Mouse (Mus musculus): ENCODE data around the gene Kif7.

Gene Kif7

GRCm38 (mm10) chr7:79729169-79729568 lies 13.6 kb upstream of the Kif7 start:
- in situ Hi-C loops (cut with MboI; ENCODE audit: unreplicated experiment in 2 of 2) = loop anchor here (5.0 to 10.0 kb wide), 3 partner anchors 117 to 237 kb away; no protein-coding TSS in a partner anchor

- in situ Hi-C loops (cut with MboI; ENCODE audit: unreplicated experiment in 2 of 2) = loop anchor here (5.0 to 10.0 kb wide), 3 partner anchors 116 to 236 kb away; no protein-coding TSS in a partner anchor
These were observed 12.7 kb upstream of the Kif7 start for GRCm38 (mm10) chr7:79728219-79728618.

GRCm38 (mm10) chr7:79727091-79727490 lies 11.6 kb upstream of the Kif7 start:
- in situ Hi-C loops (cut with MboI; ENCODE audit: unreplicated experiment in 2 of 2) = loop anchor here (5.0 to 10.0 kb wide), 3 partner anchors 115 to 235 kb away; no protein-coding TSS in a partner anchor

- in situ Hi-C loops (cut with MboI; ENCODE audit: unreplicated experiment in 2 of 2) = loop anchor here in 1 of 2 experiments (10.0 kb wide), 1 partner anchor 227 kb away; no protein-coding TSS in a partner anchor
These were observed 6.0 kb upstream of the Kif7 start for GRCm38 (mm10) chr7:79721386-79721977.

- in situ Hi-C loops (cut with MboI; ENCODE audit: unreplicated experiment in 2 of 2) = no loop called here
These were observed 4.7 kb downstream of the Kif7 start for GRCm38 (mm10) chr7:79710831-79711230.

GRCm38 (mm10) chr7:79710130-79710607 lies 5.4 kb downstream of the Kif7 start:
- in situ Hi-C loops (cut with MboI; ENCODE audit: unreplicated experiment in 2 of 2) = no loop called here

GRCm38 (mm10) chr7:79705210-79705609 lies 10.3 kb downstream of the Kif7 start:
- in situ Hi-C loops (cut with MboI; ENCODE audit: unreplicated experiment in 2 of 2) = no loop called here

- in situ Hi-C loops (cut with MboI; ENCODE audit: unreplicated experiment in 2 of 2) = no loop called here
These were observed 12.8 kb downstream of the Kif7 start for GRCm38 (mm10) chr7:79702755-79703154.

- in situ Hi-C loops (cut with MboI; ENCODE audit: unreplicated experiment in 2 of 2) = no loop called here
These were observed 19.0 kb downstream of the Kif7 start for GRCm38 (mm10) chr7:79696495-79696894.

- in situ Hi-C loops (cut with MboI; ENCODE audit: unreplicated experiment in 2 of 2) = no loop called here
These were observed 35.3 kb downstream of the Kif7 start for GRCm38 (mm10) chr7:79680231-79680630.

- in situ Hi-C loops (cut with MboI; ENCODE audit: unreplicated experiment in 2 of 2) = no loop called here
These were observed 36.3 kb downstream of the Kif7 start for GRCm38 (mm10) chr7:79679186-79679585.

- in situ Hi-C loops (cut with MboI; ENCODE audit: unreplicated experiment in 2 of 2) = loop anchor here in 1 of 2 experiments (25.0 kb wide), 1 partner anchor 1091 kb away; no protein-coding TSS in a partner anchor
These were observed 44.5 kb downstream of the Kif7 start for GRCm38 (mm10) chr7:79670900-79671604.

- in situ Hi-C loops (cut with MboI; ENCODE audit: unreplicated experiment in 2 of 2) = loop anchor here in 1 of 2 experiments (25.0 kb wide), 1 partner anchor 1096 kb away; no protein-coding TSS in a partner anchor
These were observed 48.8 kb downstream of the Kif7 start for GRCm38 (mm10) chr7:79666690-79667089.

- in situ Hi-C loops (cut with MboI; ENCODE audit: unreplicated experiment in 2 of 2) = loop anchor here in 1 of 2 experiments (25.0 kb wide), 1 partner anchor 1101 kb away; no protein-coding TSS in a partner anchor
These were observed 54.1 kb downstream of the Kif7 start for GRCm38 (mm10) chr7:79661253-79661890.

GRCm38 (mm10) chr7:79660291-79661150 lies 55.0 kb downstream of the Kif7 start:
- in situ Hi-C loops (cut with MboI; ENCODE audit: unreplicated experiment in 2 of 2) = loop anchor here in 1 of 2 experiments (25.0 kb wide), 1 partner anchor 1102 kb away; no protein-coding TSS in a partner anchor

- in situ Hi-C loops (cut with MboI; ENCODE audit: unreplicated experiment in 2 of 2) = loop anchor here in 1 of 2 experiments (25.0 kb wide), 1 partner anchor 1103 kb away; no protein-coding TSS in a partner anchor
These were observed 55.8 kb downstream of the Kif7 start, which contains the start of gene Ticrr for GRCm38 (mm10) chr7:79659578-79660290. Gene Ticrr, plus strand, starts transcription at chr7:79660196.

GRCm38 (mm10) chr7:79654586-79654985 lies 60.9 kb downstream of the Kif7 start:
- in situ Hi-C loops (cut with MboI; ENCODE audit: unreplicated experiment in 2 of 2) = loop anchor here in 1 of 2 experiments (25.0 kb wide), 1 partner anchor 1108 kb away; no protein-coding TSS in a partner anchor

- in situ Hi-C loops (cut with MboI; ENCODE audit: unreplicated experiment in 2 of 2) = loop anchor here in 1 of 2 experiments (25.0 kb wide), 1 partner anchor 1108 kb away; no protein-coding TSS in a partner anchor
These were observed 61.3 kb downstream of the Kif7 start for GRCm38 (mm10) chr7:79654185-79654584.

- in situ Hi-C loops (cut with MboI; ENCODE audit: unreplicated experiment in 2 of 2) = no loop called here
These were observed 66.5 kb downstream of the Kif7 start for GRCm38 (mm10) chr7:79649005-79649404.
